Mouse (Mus musculus) frontal cortex, postnatal 14 days (tissue): ENCODE results near the gene Focad.

ENCODE experiments used
- DNase-seq, 2 experiments: peaks; one replicate each; pipeline ENCODE4 v3.0.0; 2022; ENCODE audit warnings: low spot score in 2 of 2

The Focad gene

DNA sequence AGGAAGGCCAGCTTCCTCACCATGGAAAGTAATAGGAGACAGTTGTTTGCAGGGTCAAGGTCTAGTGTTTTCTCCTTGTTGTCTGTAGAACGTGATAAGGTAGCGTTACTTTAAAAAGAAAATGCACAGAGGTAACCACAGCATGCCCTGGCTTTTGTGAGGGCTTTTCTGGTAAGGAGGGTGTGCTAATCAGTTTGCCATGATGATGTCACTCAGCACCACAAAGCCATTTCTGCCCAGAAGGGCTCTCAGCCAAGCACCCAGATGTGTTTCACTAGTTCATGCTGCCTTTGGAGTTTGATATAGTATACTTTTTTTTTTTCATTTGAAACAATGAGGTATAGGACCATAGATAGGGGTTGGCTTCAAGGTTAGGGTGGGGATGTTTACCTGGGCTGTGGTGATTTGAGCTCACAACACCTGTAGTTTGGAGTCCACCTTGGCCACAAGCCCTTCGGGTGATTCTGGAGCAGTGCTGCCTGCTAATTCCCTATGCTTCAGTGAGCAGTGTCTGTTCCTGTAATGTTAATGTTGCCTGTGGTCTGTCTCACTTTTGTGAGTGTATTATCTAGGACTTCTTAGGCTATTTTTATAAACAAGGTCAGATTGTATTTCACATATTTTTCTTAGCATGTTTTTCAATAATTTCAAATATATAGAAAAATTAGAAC is 61.2 kb downstream of the Focad start:
- no peak for DNase-seq

DNA sequence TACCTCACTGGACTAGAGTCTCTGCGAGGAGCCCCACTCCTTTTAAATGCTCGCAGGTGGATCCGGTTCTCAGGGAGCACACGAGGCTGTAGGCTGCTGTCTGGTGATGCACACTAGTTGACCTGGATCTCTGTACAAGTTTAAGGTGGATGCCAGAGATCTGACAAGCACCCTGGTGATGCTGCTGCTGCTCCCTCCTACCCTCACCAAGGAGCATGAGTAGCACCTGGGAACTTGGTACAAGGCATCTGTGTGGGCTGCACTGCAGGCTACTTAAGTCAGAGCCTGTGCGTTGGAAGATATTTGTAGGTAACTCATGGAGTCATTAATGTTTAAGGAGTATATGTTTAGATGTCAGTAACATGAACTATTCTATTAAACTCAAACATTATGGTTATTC is 62.5 kb downstream of the Focad start:
- no peak for DNase-seq

DNA sequence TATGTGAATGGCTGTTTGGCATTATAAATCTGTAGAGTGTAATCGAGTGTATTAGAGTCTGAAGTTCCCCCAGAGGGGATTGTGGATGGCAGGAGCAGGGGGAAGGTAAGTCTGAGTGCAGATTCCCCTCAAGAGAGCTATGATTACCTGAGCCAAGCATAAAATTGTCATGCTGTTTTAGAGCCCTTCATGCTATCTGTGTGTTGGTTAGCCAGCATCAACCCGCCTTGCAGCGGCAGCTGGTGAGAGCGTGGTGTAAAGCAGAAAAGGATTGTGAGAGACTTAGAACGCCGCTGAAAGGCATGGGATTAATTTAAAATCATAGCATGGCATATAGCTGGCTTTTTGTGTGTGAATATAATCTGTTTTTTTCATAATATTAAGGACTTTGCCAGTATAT is 63.2 kb downstream of the Focad start:
- no peak for DNase-seq

DNA sequence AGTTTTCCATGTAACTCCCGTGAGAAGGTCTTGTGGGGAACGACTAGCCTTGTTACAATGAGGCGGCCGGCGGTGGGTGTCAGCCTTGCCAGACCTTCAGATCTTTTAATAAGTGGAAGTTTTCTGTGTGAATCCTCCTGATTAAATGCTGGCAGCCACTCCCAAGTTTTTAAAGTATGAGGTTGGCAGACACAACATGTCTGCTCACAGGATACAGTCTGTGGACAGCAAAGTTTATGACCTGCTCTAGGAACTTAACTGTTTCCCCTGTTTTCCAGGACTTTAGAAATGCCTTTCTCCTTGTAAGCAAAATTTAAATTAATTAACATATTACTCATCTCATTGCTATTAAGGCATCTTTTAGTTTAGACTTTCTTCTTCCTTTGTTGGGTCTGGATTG is 64.8 kb downstream of the Focad start:
- no peak for DNase-seq

DNA sequence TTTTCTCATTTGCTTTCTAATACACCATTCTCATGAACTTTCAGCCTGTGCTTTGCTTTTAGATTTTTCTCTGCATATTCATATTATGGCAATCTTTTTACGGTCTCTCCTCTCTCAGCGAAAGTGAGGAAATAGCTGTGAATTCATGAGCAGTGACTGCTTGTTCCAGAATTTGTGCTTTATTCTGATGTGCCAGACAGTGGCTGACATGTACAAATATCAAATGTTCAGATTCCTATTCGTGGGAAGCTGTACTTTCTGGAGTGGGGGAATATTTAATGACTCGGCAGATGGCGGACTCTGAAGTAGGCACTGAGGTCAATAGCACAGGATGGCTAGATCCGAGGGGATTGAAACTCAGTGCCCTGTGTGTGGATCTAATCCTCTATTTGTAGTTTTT is 65.3 kb downstream of the Focad start:
- no peak for DNase-seq

DNA sequence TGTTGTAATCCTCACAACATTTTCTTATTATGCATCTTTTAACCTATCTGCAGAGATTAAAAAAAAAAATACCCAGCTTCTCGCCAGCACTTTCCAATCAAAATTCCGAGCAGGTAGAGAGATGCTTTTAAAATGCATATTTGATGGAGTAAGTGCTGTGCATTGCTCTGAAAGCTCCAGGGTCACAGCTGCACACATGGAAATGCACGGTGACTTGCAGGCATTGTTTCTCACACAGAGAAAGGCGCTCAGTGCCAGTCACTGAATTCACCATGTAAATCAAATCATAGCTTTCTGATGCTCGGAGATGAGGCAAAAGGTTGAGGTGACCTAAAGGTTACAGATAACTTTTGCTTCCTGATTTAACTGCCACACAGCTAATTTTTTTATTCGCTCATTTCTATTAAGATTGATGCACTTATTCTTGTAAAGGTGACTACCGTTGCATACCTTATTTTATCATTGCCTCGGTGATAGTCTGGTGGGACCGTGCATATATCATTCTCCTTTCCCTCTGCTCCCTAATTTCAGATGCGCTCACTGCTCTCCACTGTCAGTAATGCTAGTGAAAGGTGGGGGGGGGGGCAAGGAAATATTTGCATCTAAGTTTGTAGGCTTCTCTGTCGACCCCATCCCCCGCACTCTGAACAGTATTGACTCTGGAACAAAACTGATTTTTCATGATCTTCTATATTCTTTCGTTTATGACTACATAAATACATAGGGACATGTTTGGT is 69.2 kb downstream of the Focad start:
- DNase-seq: no peak

DNA sequence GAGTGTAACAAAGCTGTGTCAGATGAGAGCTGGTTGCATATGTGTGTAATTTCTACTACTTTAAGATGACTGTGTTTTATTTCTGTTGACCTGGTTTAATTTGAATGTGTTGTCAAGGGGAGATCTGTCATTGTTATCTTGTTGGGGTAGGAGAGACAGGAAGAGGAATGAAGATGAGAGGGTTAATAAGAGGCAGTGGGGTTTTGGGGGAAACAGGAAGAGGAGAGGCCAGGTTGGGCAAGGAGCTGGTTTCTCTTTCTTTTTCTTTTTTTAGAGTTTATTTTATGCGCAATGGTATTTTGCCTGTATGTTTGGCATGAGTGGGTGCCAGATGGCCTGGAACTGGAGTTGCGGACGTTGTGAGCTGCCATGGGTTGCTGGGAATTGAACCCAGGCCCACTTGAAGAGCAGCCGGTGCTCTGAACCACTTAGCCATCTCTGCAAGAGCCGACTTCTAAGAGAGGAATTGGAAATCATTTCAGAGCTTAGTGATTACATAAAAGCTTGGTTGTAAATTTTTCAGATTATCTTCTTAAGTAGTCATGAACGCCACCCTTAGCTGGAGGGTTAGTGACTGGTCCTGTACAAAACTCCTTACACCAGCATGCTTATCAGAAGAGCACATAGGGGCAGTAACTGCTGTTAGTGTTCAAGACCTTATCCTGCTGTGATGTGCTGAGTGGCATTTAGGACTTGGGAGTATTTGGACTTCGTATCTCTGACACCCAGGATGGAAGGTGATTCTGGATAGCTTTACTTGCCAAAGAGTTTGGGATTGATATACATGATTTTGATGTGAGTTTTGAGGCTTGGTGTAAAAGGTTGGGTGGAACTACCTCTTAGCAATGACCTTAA is 72.8 kb downstream of the Focad start:
- no peak for DNase-seq

DNA sequence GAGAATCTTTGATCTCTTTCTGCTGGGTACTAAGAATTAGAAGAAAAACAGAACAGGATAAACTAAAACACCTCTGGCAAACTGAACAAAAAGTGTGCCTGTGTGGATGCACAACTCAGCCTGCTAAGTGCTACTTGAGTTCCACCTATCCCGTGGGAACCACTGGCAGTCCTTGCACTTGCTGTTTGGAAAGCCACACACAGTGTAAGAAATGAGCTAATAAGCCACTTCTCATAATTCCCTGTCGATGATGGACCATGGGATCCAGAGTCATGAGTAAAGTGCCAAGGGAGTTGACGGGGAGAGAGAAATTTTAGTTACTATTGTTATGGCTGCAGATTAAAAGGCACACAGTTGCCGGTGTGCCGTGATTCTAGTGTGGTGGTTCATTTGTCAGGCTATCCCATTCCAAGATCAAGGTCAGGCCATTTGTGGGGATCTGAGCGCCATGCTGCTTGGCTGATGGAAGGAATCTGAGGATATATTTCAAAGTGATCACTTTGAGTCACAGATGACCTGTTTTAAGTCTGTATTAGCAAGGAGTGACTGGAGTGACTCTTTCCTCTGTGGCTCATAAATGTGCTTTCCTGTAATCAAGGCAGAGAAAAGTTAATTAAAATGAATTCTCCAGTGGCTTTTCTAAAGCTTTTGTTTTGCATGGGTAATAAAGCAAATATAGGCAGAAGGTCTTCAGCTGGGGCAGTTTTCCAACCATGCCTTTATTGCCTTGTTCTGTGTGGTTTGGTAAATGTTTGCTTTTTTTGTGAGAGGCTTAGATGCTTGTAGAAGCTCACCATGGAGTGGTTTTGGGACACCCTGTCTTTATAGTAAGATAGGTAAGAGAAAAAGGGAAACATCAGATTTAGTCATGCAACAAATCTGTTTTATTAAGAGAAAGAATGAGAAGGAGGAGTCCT is 80.9 kb downstream of the Focad start:
- DNase-seq: no peak

DNA sequence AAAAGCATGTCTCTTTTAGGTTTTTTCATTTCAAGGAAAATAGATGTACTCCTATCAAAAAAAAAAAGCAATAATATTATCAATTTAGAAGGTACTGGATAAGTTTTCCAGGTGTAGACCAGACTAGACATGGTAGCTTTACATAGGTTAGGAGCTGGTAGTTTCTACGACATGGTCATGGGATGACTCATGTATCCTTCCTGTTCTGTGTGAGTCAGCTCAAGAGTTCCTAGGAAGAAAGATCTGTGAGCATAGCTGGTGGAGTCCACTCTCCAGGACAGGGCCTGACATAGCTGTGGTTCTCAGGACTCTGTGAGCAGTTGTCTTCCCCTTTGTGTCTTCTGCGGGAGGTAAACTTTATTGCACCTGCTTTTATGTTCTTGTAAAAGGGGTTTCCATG is 84.9 kb downstream of the Focad start:
- no peak for DNase-seq

DNA sequence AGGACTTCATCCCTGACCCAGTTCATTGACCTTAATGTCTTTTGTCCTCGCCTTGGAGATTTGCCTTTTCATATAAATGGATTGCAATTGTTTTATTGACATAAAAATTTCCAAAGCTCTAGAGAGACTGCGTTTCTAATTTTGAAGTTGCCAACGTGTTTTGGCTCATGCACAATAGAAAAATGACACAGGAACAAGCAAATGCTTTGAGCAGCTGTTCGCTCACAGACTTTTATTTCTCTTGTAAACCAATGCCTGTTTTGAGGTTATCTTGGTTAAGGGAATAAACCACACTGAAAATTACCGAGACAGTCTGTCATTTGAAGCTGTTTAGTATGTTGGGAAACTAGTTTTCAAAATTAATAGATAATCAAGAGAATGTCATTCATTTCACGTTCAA is 89.9 kb downstream of the Focad start:
- DNase-seq: no peak

DNA sequence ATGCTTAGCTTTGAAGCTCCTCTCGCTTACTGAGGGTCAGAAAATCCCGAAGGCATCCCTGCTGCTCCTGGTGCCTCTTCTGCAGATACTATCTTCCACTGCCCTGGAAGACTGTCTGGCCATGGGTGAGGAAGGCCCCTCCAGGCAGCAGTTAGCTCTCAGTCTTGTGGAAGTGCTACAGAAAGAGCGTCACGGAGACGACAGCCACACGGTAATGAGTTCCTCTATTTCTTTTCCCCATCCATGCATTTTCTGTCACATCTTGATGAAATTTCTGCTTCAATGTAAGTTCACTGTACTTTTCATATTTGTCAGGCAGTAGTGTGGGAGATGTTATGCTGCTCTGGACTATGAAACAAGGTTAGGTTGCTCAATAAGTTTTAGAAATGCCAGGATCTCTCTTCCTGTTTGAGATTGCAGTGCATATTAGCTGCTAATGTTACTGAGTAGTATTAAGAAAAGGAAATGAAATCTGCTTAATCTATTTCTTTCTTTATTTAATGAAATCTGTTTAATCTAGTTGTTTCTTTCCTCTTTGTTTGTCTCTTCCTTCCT is 91.5 kb downstream of the Focad start:
- DNase-seq: no peak

DNA sequence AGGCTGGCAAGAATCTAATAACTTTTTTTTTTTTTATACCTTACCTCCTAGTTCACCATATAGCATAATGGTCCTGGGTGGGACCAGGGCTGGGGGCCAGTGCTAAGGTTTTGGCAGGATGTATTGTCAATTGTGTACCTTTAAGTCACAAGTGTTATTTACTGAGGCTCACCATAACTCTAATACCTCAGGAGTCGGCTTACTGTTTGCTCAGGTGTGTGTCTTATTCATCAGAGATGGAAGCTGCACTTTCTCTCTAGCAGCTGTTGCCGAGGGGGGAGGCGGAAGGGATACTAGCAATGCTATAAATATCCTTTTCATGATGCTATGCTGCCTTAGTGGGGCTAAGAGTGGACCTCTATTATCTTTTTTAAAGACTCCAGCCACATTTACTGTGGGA is 93.2 kb downstream of the Focad start:
- DNase-seq: no peak

DNA sequence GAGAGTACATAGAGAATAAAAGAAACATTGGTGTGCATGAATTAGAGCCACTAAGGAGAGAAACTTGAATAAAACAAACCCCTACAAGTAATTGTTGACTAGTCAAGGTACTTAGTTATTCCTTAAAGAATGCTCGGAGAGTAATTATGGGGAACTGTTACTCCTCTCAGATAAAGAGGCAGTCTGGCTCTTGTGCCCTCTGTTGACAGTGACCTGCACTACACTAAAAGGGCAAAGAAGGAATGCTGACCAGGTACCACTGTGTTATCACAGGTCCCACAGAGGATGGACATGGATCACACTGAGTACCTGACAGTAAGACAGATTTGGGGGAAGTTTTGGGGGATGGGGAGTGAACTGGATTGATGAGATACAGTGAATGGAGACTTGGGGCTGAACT is 95.1 kb downstream of the Focad start:
- DNase-seq: no peak

DNA sequence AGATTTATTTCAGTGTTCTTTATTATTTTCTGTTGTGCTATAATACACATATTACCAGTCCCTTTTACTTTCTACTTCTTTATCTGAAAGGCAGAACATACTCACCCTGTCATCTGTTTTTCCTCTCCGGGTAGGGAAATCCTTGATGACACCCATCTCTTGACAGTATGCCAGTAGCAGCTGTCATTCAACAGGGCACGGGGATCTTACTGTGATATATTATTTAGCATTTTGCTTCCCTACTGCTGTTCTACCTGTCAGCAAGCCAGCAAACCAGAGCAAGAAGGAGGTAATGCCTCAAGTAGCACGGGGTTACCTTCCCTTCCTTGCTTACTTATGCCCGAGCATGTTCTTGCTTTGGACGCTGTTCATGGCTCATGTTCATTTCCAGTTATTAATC is 99.8 kb downstream of the Focad start:
- DNase-seq: no peak

DNA sequence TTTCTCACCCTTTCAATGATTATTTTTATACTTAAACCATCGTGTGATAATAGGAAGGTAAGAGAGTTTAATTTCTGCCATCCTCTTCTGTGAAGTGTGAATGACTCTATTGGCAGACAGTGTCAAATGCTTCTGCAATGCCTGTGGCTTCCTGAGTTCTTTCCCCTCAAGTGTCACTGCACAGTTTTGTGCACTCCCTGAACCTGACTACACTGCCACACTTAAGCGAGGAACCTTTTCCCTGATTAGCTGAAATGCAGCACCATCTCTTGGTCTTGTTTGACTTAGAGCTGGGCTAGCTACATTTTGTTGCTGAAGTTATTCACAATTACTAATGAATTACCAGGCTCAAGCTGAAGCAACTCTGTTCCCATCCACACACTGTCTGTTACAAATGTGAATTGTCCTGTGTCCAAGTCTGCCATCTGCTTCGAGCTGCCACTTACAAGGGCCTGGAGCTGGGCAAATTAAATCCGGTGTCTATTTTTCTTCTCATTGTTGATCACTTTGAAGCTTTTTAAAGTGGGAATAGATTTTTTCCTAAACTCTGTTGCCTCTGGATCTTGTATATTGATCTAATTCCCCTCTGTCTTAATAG is 101.6 kb downstream of the Focad start:
- no peak for DNase-seq

DNA sequence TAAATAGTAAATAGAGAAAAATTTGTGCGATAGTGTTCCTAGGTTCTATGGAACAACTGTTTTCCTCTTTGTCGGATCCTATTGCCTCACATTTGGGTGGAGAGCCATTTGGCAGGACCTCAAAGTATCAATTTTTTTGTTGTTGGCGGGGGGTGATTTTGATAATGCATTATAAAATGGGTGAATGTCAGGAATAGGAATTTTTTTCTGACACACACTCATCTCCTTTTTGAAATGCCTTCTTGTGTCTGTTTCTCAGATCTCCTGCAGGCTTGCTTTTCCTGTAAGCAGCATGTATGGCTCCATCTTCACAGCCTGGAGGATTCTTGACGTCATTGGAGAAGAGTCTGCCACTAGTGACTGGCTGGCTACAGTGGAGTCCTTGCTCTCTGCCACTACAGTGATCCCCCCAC is 102.1 kb downstream of the Focad start:
- no peak for DNase-seq

DNA sequence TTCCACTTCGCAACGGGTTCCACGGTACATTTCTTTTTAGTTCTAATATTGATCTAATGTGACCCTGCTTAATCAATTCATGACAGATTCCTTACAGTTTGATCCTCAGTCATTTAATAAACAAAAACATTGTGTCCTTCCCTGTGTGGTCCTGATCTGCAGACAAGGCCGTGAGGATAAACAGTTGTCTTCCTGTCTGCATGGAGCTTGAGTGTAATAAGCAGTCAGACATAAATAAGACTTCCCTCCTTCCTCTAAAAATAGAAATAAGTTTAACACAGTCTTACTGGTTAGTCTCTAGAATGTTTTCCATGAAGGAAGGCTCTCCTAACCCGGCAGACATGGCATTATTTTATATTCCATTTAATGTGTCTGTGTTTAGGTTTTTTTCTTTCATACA is 102.8 kb downstream of the Focad start:
- no peak for DNase-seq

DNA sequence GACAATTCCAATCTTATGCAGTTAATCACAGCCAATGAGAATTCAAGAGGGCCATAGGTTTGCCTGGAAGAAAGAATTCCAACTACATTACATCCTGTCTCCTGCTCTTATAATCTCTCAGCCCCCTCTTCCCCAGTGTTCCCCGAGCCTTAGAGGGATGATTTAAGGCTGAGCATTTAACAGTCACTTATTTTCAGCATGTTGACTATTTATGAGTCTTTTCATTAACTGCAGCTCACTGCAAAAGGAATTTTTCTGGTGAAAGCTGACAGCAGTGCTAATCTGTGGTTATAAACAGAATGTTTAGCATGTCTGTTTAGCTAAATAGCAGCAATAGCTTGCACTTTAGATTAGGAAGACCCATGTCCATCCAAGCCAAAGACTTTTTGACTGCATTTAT is 104.8 kb downstream of the Focad start:
- no peak for DNase-seq

DNA sequence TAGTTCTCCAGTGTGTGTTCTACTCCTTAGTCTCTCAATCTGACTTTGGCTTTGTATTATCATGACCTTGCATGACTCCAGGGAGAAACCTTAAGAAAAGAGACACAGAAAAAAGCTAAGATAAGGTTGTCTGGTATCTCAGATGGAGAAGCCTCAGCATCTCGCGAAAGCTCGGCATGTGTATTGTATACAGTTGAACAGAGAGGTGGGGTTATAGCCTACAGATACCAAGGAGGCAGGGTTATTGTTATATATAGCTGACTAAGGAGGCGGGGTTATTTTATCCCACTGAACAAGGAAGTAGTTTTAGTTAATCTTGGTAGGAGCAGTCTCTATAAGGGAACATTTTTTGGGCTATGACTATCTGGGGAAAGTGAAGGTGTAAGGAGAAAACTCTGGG is 106.6 kb downstream of the Focad start:
- DNase-seq: no peak

DNA sequence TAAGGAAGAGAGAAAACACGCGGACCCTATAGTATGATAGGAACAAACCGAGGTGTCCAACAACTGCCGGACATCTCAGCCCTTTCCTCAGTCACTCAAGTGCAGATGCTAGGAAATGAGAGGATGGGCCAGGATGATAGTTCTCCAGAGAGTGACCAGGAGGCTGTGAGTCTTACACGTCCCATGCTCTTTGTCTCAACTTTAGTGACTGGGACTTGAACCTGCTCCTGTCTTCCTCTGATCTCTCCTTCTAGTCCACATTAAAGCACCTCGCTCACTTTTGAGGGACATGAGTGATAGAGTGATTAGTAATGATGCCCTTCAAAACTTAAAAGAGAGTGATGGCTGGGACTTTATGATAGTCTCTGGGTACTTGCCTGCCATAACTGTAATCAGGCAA is 114.2 kb downstream of the Focad start:
- no peak for DNase-seq

DNA sequence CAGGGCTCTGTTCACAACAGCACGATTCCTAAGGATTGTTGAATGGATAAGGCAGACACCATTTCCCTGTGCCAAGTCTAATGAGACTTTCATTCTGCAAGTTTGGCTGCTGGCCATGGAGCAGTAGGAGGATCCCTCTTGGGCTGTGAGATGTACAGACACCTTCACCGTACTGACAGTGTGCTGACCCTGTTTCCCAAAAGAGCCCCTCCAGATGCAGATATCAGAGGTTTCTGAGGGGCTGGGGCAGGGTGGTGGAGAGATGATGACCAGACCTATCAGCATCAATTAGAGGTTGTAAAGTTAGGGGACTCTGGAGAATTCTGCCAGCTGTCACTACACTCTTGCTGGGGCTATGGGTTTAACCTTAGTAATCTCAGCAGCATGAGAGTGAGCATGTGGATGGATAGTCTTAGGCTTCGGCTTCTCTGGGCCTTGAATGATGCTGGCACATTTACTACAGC is 115.0 kb downstream of the Focad start:
- peak; percentile 37 to 40 for DNase-seq
